Mouse (Mus musculus): ENCODE measurements around the gene Gm28102.
"Not testable (repeated sequence)": the region's sequence is repeated elsewhere in the genome, so short reads cannot be mapped to it uniquely, and the experiment has no call there.

The Gm28102 gene

GRCm38 (mm10) chrY:88053015-88053414 lies at the start of gene Gm28102:
Gene Gm28102 (plus strand): TSS chrY:88053315.
- DNase-seq (ENCODE audit: low spot score in 2 of 2): not testable (repeated sequence)

All from natural killer cell, adult 2 months (primary cell).